Mouse (Mus musculus) adrenal gland, adult 10 weeks (tissue): ENCODE results near the gene Gm6460. TPM values are rescaled to one million over a fixed set of nuclear protein-coding genes. Genes with fewer than 3 reads are reported as not detected.

ENCODE experiments used
- polyA plus RNA-seq: library from polyadenylated mRNA; stranded (reverse); fragments of 350-450 nt; fragmentation: Illumina TruSeq; extraction: RNeasy Lipid Tissue Mini Kit (QIAGEN cat#74804); gene quantifications from one replicate; pipeline ENCODE4 v1.2.3, GENCODE M21; 2014; ENCODE audit warnings: low read depth, low replicate concordance

The Gm6460 gene
- not detected for polyA plus RNA-seq

GRCm38 (mm10) chr5:11594613-11595012, at the start of gene Gm6460:
Gm6460 (plus strand) TSS chr5:11594913.

Other genes with a start within 250 kb of the Gm6460 start
- gene Gm8897, start 178.5 kb upstream of the Gm6460 start, polyA plus RNA-seq: not detected
- gene Gm8906, start 92.2 kb upstream of the Gm6460 start, polyA plus RNA-seq: not detected
- not detected for gene Gm8922, start 87.0 kb downstream of the Gm6460 start, polyA plus RNA-seq
- gene Gm8926, start 175.6 kb downstream of the Gm6460 start, polyA plus RNA-seq: not detected